Mouse (Mus musculus) MEL (cell line): ENCODE measurements at regions not wholly inside any gene's neighbourhood (a gene's known extent, or its start where the extent isn't known, plus 50 kb on each side); places are given as distances from the start of the nearest gene placed in this dataset.

ENCODE experiments used
- DNase-seq: peaks from one replicate; pipeline ENCODE4 v3.0.0; 2011; ENCODE audit warnings: low read depth, low spot score
- H3K27ac ChIP-seq: 2 replicates; pipeline ENCODE4 v1.5.1; 2012; ENCODE audit warnings: low read depth, mild to moderate bottlenecking, control low read depth, low read length, moderate library complexity; ENCODE audit not compliant: control insufficient read depth
- H3K27me3 ChIP-seq, 2 experiments: fragments of 150-350 bp in 1 of 2; sonication (generic) in 1 of 2; 2 replicates each; pipeline ENCODE4 v1.6.1; 2012; ENCODE audit warnings: low read length in 2 of 2, mild to moderate bottlenecking in 2 of 2, improper control_type of control experiment in 1 of 2, moderate library complexity in 1 of 2; ENCODE audit not compliant: insufficient read depth in 2 of 2, control insufficient read depth in 1 of 2
- H3K36me3 ChIP-seq, 2 experiments: 2 replicates each; pipeline ENCODE4 v1.6.1; 2012 to 2014; ENCODE audit warnings: low read length in 2 of 2, improper control_type of control experiment in 1 of 2, inconsistent platforms in 1 of 2, mild to moderate bottlenecking in 1 of 2; ENCODE audit not compliant: insufficient read depth in 2 of 2, control insufficient read depth in 1 of 2
- H3K4me1 ChIP-seq, 2 experiments: fragments of 150-350 bp in 1 of 2; sonication (generic) in 1 of 2; 2 replicates each; pipeline ENCODE4 v1.6.1; 2012; ENCODE audit warnings: low read length in 2 of 2, improper control_type of control experiment in 1 of 2, mild to moderate bottlenecking in 1 of 2; ENCODE audit not compliant: insufficient read depth in 2 of 2, control insufficient read depth in 1 of 2
- H3K4me3 ChIP-seq, 2 experiments: fragments of 150-350 bp in 1 of 2; sonication (generic) in 1 of 2; 2 replicates each; pipeline ENCODE4 v1.5.1; 2012; ENCODE audit warnings: low read depth in 2 of 2, low read length in 2 of 2, mild to moderate bottlenecking in 2 of 2, moderate library complexity in 2 of 2, control low read depth in 1 of 2, improper control_type of control experiment in 1 of 2; ENCODE audit not compliant: control insufficient read depth in 1 of 2, insufficient read depth in 1 of 2
- H3K79me2 ChIP-seq: 2 replicates; pipeline ENCODE4 v1.6.1; 2012; ENCODE audit warnings: mild to moderate bottlenecking, low read length, moderate library complexity; ENCODE audit not compliant: control insufficient read depth, poor library complexity, insufficient read depth
- H3K9ac ChIP-seq: 2 replicates; pipeline ENCODE4 v1.6.1; 2012; ENCODE audit warnings: low read depth, mild to moderate bottlenecking, control low read depth, low read length, moderate library complexity; ENCODE audit not compliant: control insufficient read depth, poor library complexity, severe bottlenecking
- H3K9me3 ChIP-seq: fragments of 150-350 bp; sonication (generic); replicated peaks from 2 replicates; pipeline ENCODE4 v1.6.1; 2012; ENCODE audit warnings: mild to moderate bottlenecking, low read length, improper control_type of control experiment, moderate library complexity; ENCODE audit not compliant: insufficient read depth
- CHD1 ChIP-seq: IDR thresholded peaks from 2 replicates; pipeline ENCODE4 v1.6.1; 2012; ENCODE audit warnings: low read depth, mild to moderate bottlenecking, inconsistent platforms, low read length, improper control_type of control experiment
- CTCF ChIP-seq, 3 experiments: IDR thresholded peaks in 2 of 3; conservative IDR thresholded peaks in 1 of 3; 2 replicates each; pipeline ENCODE4 v1.5.1; 2011 to 2012; ENCODE audit warnings: low read length in 3 of 3, low read depth in 2 of 3, mild to moderate bottlenecking in 2 of 3, improper control_type of control experiment in 1 of 3, inconsistent platforms in 1 of 3, mixed read lengths in 1 of 3, moderate library complexity in 1 of 3; ENCODE audit not compliant: control insufficient read depth in 1 of 3, insufficient read depth in 1 of 3, poor library complexity in 1 of 3, severe bottlenecking in 1 of 3
- E2F4 ChIP-seq: IDR thresholded peaks from 2 replicates; pipeline ENCODE4 v1.6.1; 2011; ENCODE audit warnings: low read depth, low read length, improper control_type of control experiment, borderline replicate concordance
- EP300 ChIP-seq, 2 experiments: IDR thresholded peaks; 2 replicates each; pipeline ENCODE4 v1.6.1; 2011; ENCODE audit warnings: improper control_type of control experiment in 2 of 2, low read length in 2 of 2, low read depth in 1 of 2, mild to moderate bottlenecking in 1 of 2
- ETS1 ChIP-seq: IDR thresholded peaks from 2 replicates; pipeline ENCODE4 v1.6.1; 2012; ENCODE audit warnings: low read depth, mild to moderate bottlenecking, inconsistent platforms, low read length, improper control_type of control experiment, moderate library complexity
- GABPA ChIP-seq: IDR thresholded peaks from 2 replicates; pipeline ENCODE4 v1.6.1; 2012; ENCODE audit warnings: low read depth, mild to moderate bottlenecking, inconsistent platforms, low read length, improper control_type of control experiment, moderate library complexity
- GATA1 ChIP-seq: IDR thresholded peaks from 2 replicates; pipeline ENCODE4 v1.6.1; 2011; ENCODE audit warnings: low read depth, low read length, improper control_type of control experiment
- HCFC1 ChIP-seq: IDR thresholded peaks from 2 replicates; pipeline ENCODE4 v1.6.1; 2012; ENCODE audit warnings: low read depth, mild to moderate bottlenecking, inconsistent platforms, low read length, improper control_type of control experiment, moderate library complexity
- KAT2A ChIP-seq: conservative IDR thresholded peaks from 2 replicates; pipeline ENCODE4 v1.6.1; 2012; ENCODE audit warnings: low read depth, low read length, improper control_type of control experiment, inconsistent platforms
- MAFK ChIP-seq: IDR thresholded peaks from 2 replicates; pipeline ENCODE4 v1.6.1; 2011; ENCODE audit warnings: low read depth, mild to moderate bottlenecking, low read length, improper control_type of control experiment, borderline replicate concordance
- MAX ChIP-seq: IDR thresholded peaks from 2 replicates; pipeline ENCODE4 v1.6.1; 2011; ENCODE audit warnings: low read length, improper control_type of control experiment
- MXI1 ChIP-seq: IDR thresholded peaks from 2 replicates; pipeline ENCODE4 v1.6.1; 2011; ENCODE audit warnings: mild to moderate bottlenecking, low read depth, low read length, improper control_type of control experiment
- MYB ChIP-seq: IDR thresholded peaks from 2 replicates; pipeline ENCODE4 v1.6.1; 2011; ENCODE audit warnings: mild to moderate bottlenecking, low read depth, low read length, improper control_type of control experiment
- NELFE ChIP-seq: IDR thresholded peaks from 2 replicates; pipeline ENCODE4 v1.6.1; 2011; ENCODE audit warnings: low read depth, low read length, improper control_type of control experiment
- POLR2AphosphoS2 ChIP-seq: IDR thresholded peaks from 2 replicates; pipeline ENCODE4 v1.6.1; 2011; ENCODE audit warnings: low read length, improper control_type of control experiment
- POLR2AphosphoS5 ChIP-seq: IDR thresholded peaks from 2 replicates; pipeline ENCODE4 v1.6.1; 2012; ENCODE audit warnings: low read depth, borderline replicate concordance, mild to moderate bottlenecking, inconsistent platforms, low read length, moderate library complexity, mixed read lengths
- RAD21 ChIP-seq: IDR thresholded peaks from 2 replicates; pipeline ENCODE4 v1.6.1; 2011; ENCODE audit warnings: mild to moderate bottlenecking, low read depth, low read length, improper control_type of control experiment
- RCOR1 ChIP-seq: IDR thresholded peaks from 2 replicates; pipeline ENCODE4 v1.6.1; 2012; ENCODE audit warnings: low read depth, mild to moderate bottlenecking, inconsistent platforms, low read length, improper control_type of control experiment
- TAL1 ChIP-seq: IDR thresholded peaks from 2 replicates; pipeline ENCODE4 v1.6.1; 2012; ENCODE audit warnings: mild to moderate bottlenecking, inconsistent platforms, low read length, moderate library complexity, mixed read lengths
- TBP ChIP-seq: IDR thresholded peaks from 2 replicates; pipeline ENCODE4 v1.8.0; 2011; ENCODE audit warnings: low read depth, low read length, improper control_type of control experiment
- UBTF ChIP-seq: IDR thresholded peaks from 2 replicates; pipeline ENCODE4 v1.6.1; 2012; ENCODE audit warnings: low read depth, mild to moderate bottlenecking, inconsistent platforms, low read length, improper control_type of control experiment, moderate library complexity, borderline replicate concordance; ENCODE audit not compliant: insufficient read depth
- USF2 ChIP-seq, 2 experiments: IDR thresholded peaks; 2 replicates each; pipeline ENCODE4 v1.6.1; 2011 to 2012; ENCODE audit warnings: improper control_type of control experiment in 2 of 2, low read length in 2 of 2, borderline replicate concordance in 1 of 2, inconsistent platforms in 1 of 2, low read depth in 1 of 2, mild to moderate bottlenecking in 1 of 2; ENCODE audit not compliant: insufficient read depth in 1 of 2
- ZKSCAN1 ChIP-seq: IDR thresholded peaks from 2 replicates; pipeline ENCODE4 v1.6.1; 2012; ENCODE audit warnings: low read depth, mild to moderate bottlenecking, inconsistent platforms, low read length, improper control_type of control experiment, moderate library complexity
- ZMIZ1 ChIP-seq: IDR thresholded peaks from 2 replicates; pipeline ENCODE4 v1.6.1; 2012; ENCODE audit warnings: low read depth, mild to moderate bottlenecking, inconsistent platforms, low read length, improper control_type of control experiment, moderate library complexity
- ZNF384 ChIP-seq: IDR thresholded peaks from 2 replicates; pipeline ENCODE4 v1.6.1; 2012; ENCODE audit warnings: low read depth, mild to moderate bottlenecking, inconsistent platforms, low read length, improper control_type of control experiment

DNA sequence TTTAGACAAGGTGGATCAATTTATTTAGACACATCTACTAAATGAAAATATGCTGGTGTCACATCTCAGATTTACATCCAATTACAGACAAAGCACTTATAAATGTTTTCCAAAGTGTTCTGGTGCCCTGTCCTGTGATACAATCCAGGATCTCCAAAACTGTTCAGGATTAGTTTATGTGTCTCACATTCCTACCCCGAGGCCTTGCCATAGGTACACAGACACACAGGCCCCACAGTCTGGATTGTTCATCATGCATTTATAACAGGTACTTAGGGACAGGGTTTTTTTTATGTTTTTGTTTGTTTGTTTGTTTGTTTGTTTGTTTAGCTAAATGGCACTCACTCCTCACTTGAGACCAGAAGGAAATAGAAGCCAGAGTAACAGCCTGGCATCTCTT, 206.0 kb downstream of the Parm1 start:
- TF ChIP-seq MYB (no peak), CTCF (IDR thresholded peaks at IDR 0.05 in 2 of 3, conservative IDR thresholded peaks at IDR 0.05 in 1 of 3; ENCODE audit: control insufficient read depth in 1 of 3, insufficient read depth in 1 of 3, low read depth in 2 of 3, low read length in 3 of 3, poor library complexity in 1 of 3, severe bottlenecking in 1 of 3) (no peak), ZKSCAN1 (no peak), TAL1 (no peak), UBTF (no peak), HCFC1 (no peak), ZNF384 (no peak), USF2 (IDR thresholded peaks at IDR 0.05; ENCODE audit: borderline replicate concordance in 1 of 2, insufficient read depth in 1 of 2, low read depth in 1 of 2, low read length in 2 of 2) (no peak), NELFE (no peak)
- peaks cover 32 to 78% of the 10 kb centered on the region in 2 experiments for H3K4me1 ChIP-seq

DNA sequence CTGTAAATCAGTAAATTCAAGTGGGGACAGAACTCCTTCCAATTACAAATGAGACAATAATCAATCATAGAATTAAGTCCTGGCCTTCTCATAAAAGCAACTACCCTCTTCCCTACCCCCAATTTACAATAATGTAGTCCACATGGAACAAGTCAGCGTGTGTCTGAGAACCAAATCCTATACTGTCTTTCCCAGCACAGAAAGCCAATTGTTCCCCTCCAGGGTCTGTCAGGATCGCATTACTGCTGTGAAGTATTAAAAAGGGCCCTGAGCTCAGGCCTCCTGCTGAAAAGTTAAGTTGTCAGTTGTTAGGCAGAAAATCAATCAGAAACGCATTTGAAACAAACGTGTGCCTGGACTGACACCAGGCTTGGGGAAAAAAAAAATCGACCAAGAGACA, 205.6 kb downstream of the Parm1 start:
- H3K4me1 ChIP-seq: peaks cover 32 to 75% of the 10 kb centered on the region in 2 experiments
- no peaks in the 10 kb centered on the region for H3K9me3 ChIP-seq
- H3K79me2 ChIP-seq: peaks cover 10% of the 10 kb centered on the region
- H3K4me3 ChIP-seq: no peak overlapping the region
- peak overlapping the region; percentile 71 for H3K9ac ChIP-seq
- no peak for DNase-seq
- H3K27ac ChIP-seq: peak overlapping the region; percentile 100
- no peak for TF ChIP-seq ZMIZ1
- no peak for TF ChIP-seq EP300 (IDR thresholded peaks at IDR 0.05; ENCODE audit: low read depth in 1 of 2, low read length in 2 of 2)
- no peak for TF ChIP-seq NELFE
- no peak for TF ChIP-seq MAX
- no peak for TF ChIP-seq E2F4
- TF ChIP-seq TBP: no peak
- TF ChIP-seq RCOR1: no peak
- no peak for TF ChIP-seq MXI1
- TF ChIP-seq POLR2AphosphoS2: no peak
- no peak for TF ChIP-seq GABPA
- no peak for TF ChIP-seq CTCF (IDR thresholded peaks at IDR 0.05 in 2 of 3, conservative IDR thresholded peaks at IDR 0.05 in 1 of 3; ENCODE audit: control insufficient read depth in 1 of 3, insufficient read depth in 1 of 3, low read depth in 2 of 3, low read length in 3 of 3, poor library complexity in 1 of 3, severe bottlenecking in 1 of 3)
- TF ChIP-seq ETS1: no peak
- TF ChIP-seq POLR2AphosphoS5: no peak
- TF ChIP-seq MAFK: no peak
- TF ChIP-seq KAT2A: no peak
- no peak for TF ChIP-seq GATA1
- TF ChIP-seq RAD21: no peak
- TF ChIP-seq CHD1: no peak
- TF ChIP-seq MYB: no peak
- no peak for TF ChIP-seq ZKSCAN1
- H3K27me3 ChIP-seq: no peaks in the 10 kb centered on the region
- peaks cover 0 to 79% of the 10 kb centered on the region in 2 experiments; a peak in 2 of 4 replicates for H3K36me3 ChIP-seq

More for the DNA sequence above, 206.0 kb downstream of the Parm1 start:
- peak; percentile 37 for DNase-seq
- peaks cover 13% of the 10 kb centered on the region for H3K79me2 ChIP-seq
- no peak overlapping the region for H3K4me3 ChIP-seq
- no peaks in the 10 kb centered on the region for H3K27me3 ChIP-seq
- H3K9ac ChIP-seq: peak overlapping the region; percentile 71
- H3K36me3 ChIP-seq: peaks cover 0 to 84% of the 10 kb centered on the region in 2 experiments; a peak in 2 of 4 replicates
- peak overlapping the region; percentile 100 for H3K27ac ChIP-seq
- H3K9me3 ChIP-seq: no peaks in the 10 kb centered on the region
